Mouse (Mus musculus): ENCODE measurements around the gene 2310057J18Rik.
A peak's percentile ranks its signal among the peaks of the same experiment; 100 is the strongest.
"Not testable (repeated sequence)": the region's sequence is repeated elsewhere in the genome, so short reads cannot be mapped to it uniquely, and the experiment has no call there.

The 2310057J18Rik gene

GRCm38 (mm10) chr10:28986203-28986602 lies at the start of gene 2310057J18Rik:
2310057J18Rik (minus strand) TSS chr10:28986303.
- no peak for DNase-seq (ENCODE audit: low spot score)

GRCm38 (mm10) chr10:29029960-29030359 lies 43.9 kb upstream of the 2310057J18Rik start:
- DNase-seq (ENCODE audit: low spot score) = not testable (repeated sequence)

GRCm38 (mm10) chr10:29019496-29020270 lies 33.6 kb upstream of the 2310057J18Rik start:
- no peak for DNase-seq (ENCODE audit: low spot score)

GRCm38 (mm10) chr10:28997776-28998175 lies 11.7 kb upstream of the 2310057J18Rik start:
- DNase-seq (ENCODE audit: low spot score) = no peak

GRCm38 (mm10) chr10:28988990-28989389 lies 2.9 kb upstream of the 2310057J18Rik start:
- no peak for DNase-seq (ENCODE audit: low spot score)

- DNase-seq (ENCODE audit: low spot score) = no peak
These were observed 17.9 kb downstream of the 2310057J18Rik start for GRCm38 (mm10) chr10:28968189-28968588.

GRCm38 (mm10) chr10:28955138-28955537 lies 31.0 kb downstream of the 2310057J18Rik start:
- DNase-seq (ENCODE audit: low spot score) = peak; percentile 2

- no peak for DNase-seq (ENCODE audit: low spot score)
These were observed 31.6 kb downstream of the 2310057J18Rik start for GRCm38 (mm10) chr10:28954515-28954914.
